Mouse (Mus musculus) liver, adult 2 months (tissue): ENCODE results near the gene Cdhr4.

Source experiments
- CTCF ChIP-seq: fragments of 200-500 bp; IDR thresholded peaks from 2 replicates; pipeline ENCODE4 v1.5.1; 2011; ENCODE audit warnings: low read depth, low read length, control low read depth
- POLR2A ChIP-seq: fragments of 200-500 bp; IDR thresholded peaks from 2 replicates; pipeline ENCODE4 v1.6.1; 2011; ENCODE audit warnings: low read length, control low read depth; ENCODE audit not compliant: insufficient read depth; ENCODE audit errors: extremely low read depth

GRCm38 (mm10) chr9:108047601-108048565 is 55.6 kb downstream of the Cdhr4 start:
- no peak for TF ChIP-seq POLR2A
- no peak for TF ChIP-seq CTCF
